Mouse (Mus musculus): ENCODE measurements around the gene Plcb4. TPM values are rescaled to one million over a fixed set of nuclear protein-coding genes. Genes with fewer than 3 reads are reported as not detected.

The Plcb4 gene
- polyA plus RNA-seq, 1 experiment from 2014 or later, result 26.5 TPM

DNA sequence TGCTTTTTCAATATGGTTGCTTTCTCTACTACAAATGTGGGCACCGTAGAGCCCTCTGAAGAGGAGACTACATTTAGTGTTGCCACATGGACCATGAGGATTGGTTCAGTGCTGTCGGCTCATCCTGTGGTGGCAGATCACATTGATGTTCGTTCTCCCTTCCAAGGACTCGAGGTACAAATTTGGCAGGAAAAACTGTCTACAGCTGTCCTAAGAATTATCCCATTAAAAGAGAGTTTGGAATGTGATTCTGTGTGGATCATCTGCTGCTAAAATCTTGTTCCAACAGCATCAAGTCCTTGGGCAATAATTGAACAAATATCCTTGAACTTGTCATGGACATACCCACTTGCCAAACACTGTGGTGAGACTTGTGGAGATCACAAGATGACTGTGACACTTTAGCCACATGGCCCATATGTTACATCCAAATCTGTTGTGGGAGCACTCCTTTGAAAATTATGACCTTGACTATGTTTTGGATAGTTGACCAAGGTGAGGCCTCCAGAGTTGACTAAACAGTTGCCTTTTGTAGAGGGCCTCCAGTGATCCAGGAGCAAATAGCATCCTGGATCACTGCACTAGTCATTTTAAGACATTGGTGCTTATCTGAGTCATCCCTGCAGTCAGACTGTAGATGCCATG is 117.4 kb downstream of the Plcb4 start:
- no peak for ATAC-seq
- in situ Hi-C loops (cut with MboI; ENCODE audit: low pct_unique_long_range_greater_than_20kb), result no loop called here

GRCm38 (mm10) chr2:135781391-135781790 is 122.6 kb downstream of the Plcb4 start:
- ChIA-PET CTCF (interaction anchor here (1.9 kb wide), 1 partner anchor 21 kb away, joined by 5 read pairs; no protein-coding TSS in a partner anchor), POLR2A (no interaction called here)
- no peak for TF ChIP-seq CTCF (IDR thresholded peaks at IDR 0.05)
- in situ Hi-C loops (cut with MboI; ENCODE audit: low pct_unique_long_range_greater_than_20kb), result no loop called here
- H3K27me3 ChIP-seq, result no peaks in the 10 kb centered on the region
- no peak for ATAC-seq
- no peak for DNase-seq (ENCODE audit: low read depth, low spot score)

More for the DNA sequence above, 117.4 kb downstream of the Plcb4 start:
- no peak for TF ChIP-seq CTCF (IDR thresholded peaks at IDR 0.05)
- CTCF ChIA-PET, result interaction anchor here (1.5 to 1.9 kb wide), 2 partner anchors 8 to 60 kb away, joined by 3 to 5 read pairs; no protein-coding TSS in a partner anchor
- H3K27me3 ChIP-seq, result no peaks in the 10 kb centered on the region
- POLR2A ChIA-PET, result no interaction called here
- DNase-seq (ENCODE audit: low read depth, low spot score), result no peak

GRCm38 (mm10) chr2:135787415-135787814 is 128.6 kb downstream of the Plcb4 start:
- CTCF ChIA-PET, result no interaction called here
- TF ChIP-seq CTCF (IDR thresholded peaks at IDR 0.05), result no peak
- ATAC-seq (no peak), DNase-seq (ENCODE audit: low read depth, low spot score) (no peak)
- POLR2A ChIA-PET, result interaction anchor here (0.7 kb wide), 1 partner anchor 17 kb away, joined by 4 read pairs; no protein-coding TSS in a partner anchor
- H3K27me3 ChIP-seq, result no peaks in the 10 kb centered on the region
- in situ Hi-C loops (cut with MboI; ENCODE audit: low pct_unique_long_range_greater_than_20kb), result no loop called here

GRCm38 (mm10) chr2:135792907-135793306 is 134.1 kb downstream of the Plcb4 start:
- no peak for ATAC-seq
- TF ChIP-seq CTCF (IDR thresholded peaks at IDR 0.05), result no peak
- ChIA-PET CTCF (no interaction called here), POLR2A (no interaction called here)
- in situ Hi-C loops (cut with MboI; ENCODE audit: low pct_unique_long_range_greater_than_20kb), result no loop called here
- no peak for DNase-seq (ENCODE audit: low read depth, low spot score)
- H3K27me3 ChIP-seq, result no peaks in the 10 kb centered on the region

DNA sequence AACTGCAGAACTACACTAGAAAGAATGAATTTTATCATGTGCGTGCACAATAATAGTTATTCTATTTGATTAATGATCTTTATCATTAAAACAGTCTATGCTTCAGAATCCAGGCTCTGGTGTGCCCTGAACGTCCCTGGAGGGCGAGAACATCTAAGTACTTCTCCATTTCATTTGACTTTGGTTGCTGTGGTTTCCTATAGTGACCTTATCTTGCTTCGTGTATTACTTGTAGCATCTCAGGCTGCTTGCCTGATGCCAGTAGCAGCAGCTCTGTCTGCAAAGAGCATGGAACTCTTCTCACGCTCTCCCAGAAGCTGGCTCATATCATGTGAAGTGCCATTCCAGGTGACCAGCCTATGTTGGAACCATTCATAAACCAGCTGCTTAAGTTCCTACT is 137.9 kb downstream of the Plcb4 start:
- ChIA-PET CTCF (no interaction called here), POLR2A (interaction anchor here (0.5 kb wide), 1 partner anchor 115 kb away, joined by 3 read pairs; no protein-coding TSS in a partner anchor)
- TF ChIP-seq CTCF (IDR thresholded peaks at IDR 0.05), result no peak
- H3K27me3 ChIP-seq, result no peaks in the 10 kb centered on the region
- ATAC-seq, result no peak
- DNase-seq (ENCODE audit: low read depth, low spot score), result no peak
- in situ Hi-C loops (cut with MboI; ENCODE audit: low pct_unique_long_range_greater_than_20kb), result no loop called here

DNA sequence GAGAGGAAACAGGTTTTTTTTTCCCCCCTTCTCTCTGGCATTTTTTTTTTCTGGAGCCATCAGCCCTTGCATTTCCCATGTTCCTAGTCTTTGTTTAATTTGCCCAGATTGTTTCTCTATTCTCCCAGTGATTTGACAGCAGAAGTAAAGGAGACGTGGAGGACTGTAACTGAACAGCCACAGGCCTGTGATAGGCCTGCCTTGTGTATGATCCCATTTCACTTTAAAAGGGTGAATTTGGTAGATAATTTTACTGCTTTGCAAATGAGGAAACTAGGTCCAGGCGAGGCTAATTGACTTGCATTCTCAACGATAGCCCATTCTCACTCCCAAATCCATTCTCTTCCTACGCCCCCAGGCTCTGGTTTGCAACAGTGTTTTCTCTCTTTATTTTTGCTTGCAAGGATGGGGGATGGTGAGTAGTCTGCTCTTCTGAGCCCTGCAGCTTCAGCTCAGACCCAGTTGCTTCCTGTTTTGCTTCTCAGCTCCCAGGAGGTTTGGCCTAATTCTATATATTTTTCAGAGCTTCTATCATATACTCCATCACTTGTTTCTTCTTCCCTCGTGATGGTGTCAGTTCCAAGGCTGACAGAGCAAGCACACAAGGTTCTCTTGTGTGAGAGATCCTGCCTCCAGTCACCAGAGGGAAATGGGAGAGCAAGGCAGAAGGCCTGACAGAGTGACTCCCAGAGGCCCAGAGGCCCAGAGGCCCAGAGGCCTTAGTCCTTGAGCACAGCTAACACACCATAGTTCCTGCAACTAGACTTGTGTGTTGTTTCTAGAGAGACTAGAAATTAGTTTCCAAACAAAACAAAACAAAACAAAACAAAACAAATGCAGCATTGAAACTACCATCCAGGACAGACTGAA is 139.1 kb downstream of the Plcb4 start:
- DNase-seq (ENCODE audit: low read depth, low spot score) (no peak), ATAC-seq (no peak)
- CTCF ChIA-PET, result no interaction called here
- POLR2A ChIA-PET, result no interaction called here
- no peaks in the 10 kb centered on the region for H3K27me3 ChIP-seq
- no peak for TF ChIP-seq CTCF (IDR thresholded peaks at IDR 0.05)
- in situ Hi-C loops (cut with MboI; ENCODE audit: low pct_unique_long_range_greater_than_20kb), result no loop called here

- ChIA-PET CTCF (interaction anchor here (0.8 to 1.2 kb wide), 2 partner anchors 13 to 36 kb away, joined by 3 read pairs; no protein-coding TSS in a partner anchor), POLR2A (no interaction called here)
- H3K27me3 ChIP-seq, result no peaks in the 10 kb centered on the region
- TF ChIP-seq CTCF (IDR thresholded peaks at IDR 0.05), result no peak
- ATAC-seq (no peak), DNase-seq (ENCODE audit: low read depth, low spot score) (no peak)
- in situ Hi-C loops (cut with MboI; ENCODE audit: low pct_unique_long_range_greater_than_20kb), result no loop called here
These were observed 140.4 kb downstream of the Plcb4 start for GRCm38 (mm10) chr2:135799149-135799770.

DNA sequence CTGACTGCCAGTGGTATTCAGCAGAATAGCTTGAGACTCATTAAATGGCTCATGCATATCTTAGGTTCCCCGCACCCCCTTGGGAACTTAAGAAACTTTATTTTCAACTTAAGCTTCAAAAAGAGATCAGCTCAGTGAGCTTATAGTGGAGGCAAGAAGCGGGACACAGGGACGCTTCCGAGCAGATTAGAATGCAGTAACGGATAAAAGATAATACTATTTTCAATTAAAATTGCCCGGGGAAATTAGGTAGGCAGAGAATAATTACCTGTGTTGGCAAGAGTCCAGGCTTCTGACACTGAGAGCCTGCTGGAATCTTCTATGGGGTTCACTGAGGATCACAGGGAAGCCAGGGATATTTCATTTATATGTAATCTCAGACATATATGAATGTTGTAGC is 141.6 kb downstream of the Plcb4 start:
- ChIA-PET CTCF (interaction anchor here (1.2 kb wide), 1 partner anchor 12 kb away, joined by 3 read pairs; no protein-coding TSS in a partner anchor), POLR2A (no interaction called here)
- TF ChIP-seq CTCF (IDR thresholded peaks at IDR 0.05), result no peak
- no peak for ATAC-seq
- DNase-seq (ENCODE audit: low read depth, low spot score), result no peak
- in situ Hi-C loops (cut with MboI; ENCODE audit: low pct_unique_long_range_greater_than_20kb), result no loop called here
- no peaks in the 10 kb centered on the region for H3K27me3 ChIP-seq

- TF ChIP-seq CTCF (IDR thresholded peaks at IDR 0.05), result no peak
- DNase-seq (ENCODE audit: low read depth, low spot score) (no peak), ATAC-seq (peak; percentile 47)
- no peaks in the 10 kb centered on the region for H3K27me3 ChIP-seq
- ChIA-PET CTCF (interaction anchor here (0.9 to 1.7 kb wide), 5 partner anchors 8 to 20 kb away, joined by 3 to 5 read pairs (median 3); no protein-coding TSS in a partner anchor), POLR2A (no interaction called here)
- in situ Hi-C loops (cut with MboI; ENCODE audit: low pct_unique_long_range_greater_than_20kb), result no loop called here
These were observed 144.2 kb downstream of the Plcb4 start for GRCm38 (mm10) chr2:135802878-135803450.
